Comparison of ENCODE assay signal across 8 mouse cellular contexts in the genomic region with DNA sequence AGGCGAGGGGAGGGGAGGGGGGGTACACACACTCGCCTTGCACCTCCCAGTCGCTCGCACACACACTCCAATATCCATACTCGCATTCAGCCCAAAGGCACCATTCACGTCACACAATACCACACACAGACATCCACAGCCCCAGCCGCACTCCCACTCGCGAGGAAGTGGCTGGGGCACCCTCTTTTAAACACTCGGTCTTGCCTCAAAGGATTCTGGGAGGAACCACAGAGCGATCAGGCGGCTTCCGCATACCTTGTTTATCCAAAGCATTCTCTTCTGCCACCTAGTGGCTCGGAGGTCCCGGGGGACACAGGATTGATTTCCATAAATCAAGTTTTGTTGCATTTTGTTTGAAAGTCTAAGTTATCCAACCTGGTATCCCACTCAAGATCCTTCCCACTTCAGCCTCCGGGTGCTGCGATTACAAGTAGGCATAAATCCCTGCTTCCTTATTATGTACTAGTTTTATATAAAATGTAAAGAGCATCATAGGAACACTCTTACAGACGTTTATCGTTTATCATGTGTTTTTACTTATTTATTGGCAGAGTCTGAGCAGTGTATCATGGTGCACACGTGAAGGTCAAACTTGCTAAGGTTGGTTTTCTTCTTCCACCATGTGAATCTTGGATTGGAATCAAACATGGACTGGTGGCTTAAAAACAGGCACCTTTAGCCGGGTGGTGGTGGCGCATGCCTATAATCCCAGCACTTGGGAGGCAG. TPM values are rescaled to one million over a fixed set of nuclear protein-coding genes. Genes with fewer than 3 reads are reported as not detected.
DNase-seq lines count a peak whose midpoint lies in the region; ATAC-seq and TF ChIP-seq lines count a peak whose summit lies in the region.

No protein-coding gene starts in this region.

- in situ Hi-C loops in ES-E14 (cut with MboI; ENCODE audit: low sequenced_read_pairs in 2 of 2, unreplicated experiment in 2 of 2), result no loop called here

- intact Hi-C loops in heart, postnatal 36 days (cut with DNase I), result loop anchor here (1.0 to 10.0 kb wide), 4 partner anchors 17 to 350 kb away; partner anchors contain the start of genes Cyb561d1 and Sort1

- 0 out of 4 replicates have a peak, but pooled peaks cover 0 to 3% of the 10 kb centered on the region in 2 experiments for H3K4me1 ChIP-seq in ES-E14 (ENCODE audit: control insufficient read depth in 2 of 2, insufficient read depth in 2 of 2, low read length in 2 of 2, poor library complexity in 1 of 2)
- peaks cover 6% of the 10 kb centered on the region for H3K4me1 ChIP-seq in forebrain, embryonic 15.5 days
- no peaks in the 10 kb centered on the region for H3K4me1 ChIP-seq in lung, embryonic 14.5 days (ENCODE audit: insufficient read depth)
- H3K4me1 ChIP-seq in olfactory bulb, adult 2 months (ENCODE audit: control insufficient read depth, insufficient read depth, low read length), result no peaks in the 10 kb centered on the region
- no peaks in the 10 kb centered on the region for H3K4me1 ChIP-seq in thymus, adult 2 months (replicated peaks; ENCODE audit: control insufficient read depth, insufficient read depth, low read length)

- peak; percentile 97 for ATAC-seq in forebrain, embryonic 15.5 days (replicated peaks)
- ATAC-seq in lung, embryonic 14.5 days (ENCODE audit: insufficient read depth), result peak; percentile 97

- peak; percentile 94 for TF ChIP-seq CTCF in layer of hippocampus, adult 2 months (conservative IDR thresholded peaks at IDR 0.05)
- TF ChIP-seq CTCF in lung, embryonic 14.5 days (IDR thresholded peaks at IDR 0.05; ENCODE audit: low read depth), result peak; percentile 92
- 0 out of 2 replicates have a peak, but pooled peaks have one; percentile 11 for TF ChIP-seq CTCF in olfactory bulb, adult 2 months (IDR thresholded peaks at IDR 0.05; ENCODE audit: insufficient read depth, low read depth, low read length)
- TF ChIP-seq CTCF in thymus, adult 2 months (IDR thresholded peaks at IDR 0.05; ENCODE audit: borderline replicate concordance, control insufficient read depth, extremely low read depth, insufficient read depth, low read length, poor library complexity), result peak; percentile 62; the same call in 1 of the 2 replicates

- H3K27me3 ChIP-seq in forebrain, embryonic 15.5 days, result no peaks in the 10 kb centered on the region
- no peaks in the 10 kb centered on the region for H3K27me3 ChIP-seq in lung, embryonic 14.5 days (ENCODE audit: insufficient read depth, low read length)
- H3K27me3 ChIP-seq in thymus, adult 2 months (ENCODE audit: control insufficient read depth, insufficient read depth, low read length), result no peaks in the 10 kb centered on the region

- WGBS in forebrain, embryonic 15.5 days, result 18% methylated on average over 22 of the region's 22 CpGs
- 16% methylated on average over 22 of the region's 22 CpGs for WGBS in lung, embryonic 14.5 days
- WGBS in olfactory bulb, adult 2 months, result 17% methylated on average over 21 of the region's 22 CpGs
- 19% methylated on average over 21 of the region's 22 CpGs for WGBS in thymus, adult 2 months

- TF ChIP-seq POLR2A in olfactory bulb, adult 2 months (IDR thresholded peaks at IDR 0.05; ENCODE audit: insufficient read depth, low read depth, low read length), result peak; percentile 100
- peak; percentile 100 for TF ChIP-seq POLR2A in thymus, adult 2 months (IDR thresholded peaks at IDR 0.05; ENCODE audit: control insufficient read depth, extremely low read depth, insufficient read depth, low read length, poor library complexity)

- H3K36me3 ChIP-seq in ES-E14 (ENCODE audit: control insufficient read depth, insufficient read depth, low read length, poor library complexity, severe bottlenecking), result no peaks in the 10 kb centered on the region; the same call in 1 of the 2 replicates
- H3K36me3 ChIP-seq in forebrain, embryonic 15.5 days, result peaks cover 29% of the 10 kb centered on the region
- peaks cover 28% of the 10 kb centered on the region for H3K36me3 ChIP-seq in lung, embryonic 14.5 days (ENCODE audit: insufficient read depth)
- H3K36me3 ChIP-seq in thymus, adult 2 months (ENCODE audit: control insufficient read depth, insufficient read depth, low read length), result peaks cover 9% of the 10 kb centered on the region

- no peaks in the 10 kb centered on the region for H3K9me3 ChIP-seq in ES-E14 (ENCODE audit: control insufficient read depth, insufficient read depth, low read depth, low read length)
- no peaks in the 10 kb centered on the region for H3K9me3 ChIP-seq in forebrain, embryonic 15.5 days
- no peaks in the 10 kb centered on the region for H3K9me3 ChIP-seq in lung, embryonic 14.5 days (ENCODE audit: low read depth, low read length)

- peak overlapping the region; percentile 75 for H3K27ac ChIP-seq in ES-E14 (ENCODE audit: insufficient read depth, low read depth, low read length, poor library complexity, severe bottlenecking)
- H3K27ac ChIP-seq in forebrain, embryonic 15.5 days (replicated peaks), result peak overlapping the region; percentile 90
- peak overlapping the region; percentile 99 for H3K27ac ChIP-seq in layer of hippocampus, adult 2 months
- H3K27ac ChIP-seq in lung, embryonic 14.5 days (ENCODE audit: low read depth), result peak overlapping the region; percentile 83
- peak overlapping the region; percentile 70 for H3K27ac ChIP-seq in olfactory bulb, adult 2 months (ENCODE audit: insufficient read depth, low read depth, low read length)
- H3K27ac ChIP-seq in thymus, adult 2 months (ENCODE audit: control insufficient read depth, insufficient read depth, low read length), result peak overlapping the region; percentile 57

- H3K4me2 ChIP-seq in forebrain, embryonic 15.5 days (replicated peaks), result peak overlapping the region; percentile 74
- peak overlapping the region; percentile 79 for H3K4me2 ChIP-seq in lung, embryonic 14.5 days

- DNase-seq in ES-E14 (ENCODE audit: low read depth, low spot score), result peak; percentile 92
- DNase-seq in cerebellum, adult 11-12 months, result peak; percentile 92
- DNase-seq in heart, postnatal 36 days, result peak; percentile 89 to 94
- DNase-seq in layer of hippocampus, adult 2 months (ENCODE audit: low spot score in 2 of 2), result peak; percentile 94 to 95
- peak; percentile 98 for DNase-seq in lung, embryonic 14.5 days
- DNase-seq in thymus, adult 2 months, result peak; percentile 95

- peak overlapping the region; percentile 92 for H3K9ac ChIP-seq in ES-E14 (ENCODE audit: insufficient read depth, low read depth, low read length, poor library complexity, severe bottlenecking)
- peak overlapping the region; percentile 94 for H3K9ac ChIP-seq in forebrain, embryonic 15.5 days (replicated peaks)
- H3K9ac ChIP-seq in lung, embryonic 14.5 days, result peak overlapping the region; percentile 98

- peak overlapping the region; percentile 74 to 91 for H3K4me3 ChIP-seq in ES-E14 (ENCODE audit: insufficient read depth in 1 of 2, low read depth in 1 of 2, low read length in 2 of 2, poor library complexity in 1 of 2, severe bottlenecking in 1 of 2)
- peak overlapping the region; percentile 70 for H3K4me3 ChIP-seq in forebrain, embryonic 15.5 days
- H3K4me3 ChIP-seq in layer of hippocampus, adult 2 months, result peak overlapping the region; percentile 80
- peak overlapping the region; percentile 88 for H3K4me3 ChIP-seq in lung, embryonic 14.5 days (ENCODE audit: low read depth, low read length)
- H3K4me3 ChIP-seq in olfactory bulb, adult 2 months (ENCODE audit: insufficient read depth, low read depth, low read length), result peak overlapping the region; percentile 83
- peak overlapping the region; percentile 72 for H3K4me3 ChIP-seq in thymus, adult 2 months (ENCODE audit: control insufficient read depth, insufficient read depth, low read length)

RNA-seq across cellular contexts. Expression of gene Tmem167b, which starts 7.5 kb away (rescaled TPM):
- total RNA-seq in ES-E14 (2012; rRNA removed), result 21.1 and 21.8 TPM in 2 replicates
- 64.7 and 68.7 TPM in 2 replicates for polyA plus RNA-seq in forebrain, embryonic 15.5 days (2015; fragmentation: Nextera tagmentation; extraction: Ambion mirVana)
- 10 to 100 TPM; 27.0 to 29.9 TPM for total RNA-seq in heart, postnatal 36 days (2021)
- total RNA-seq in layer of hippocampus, adult 2 months (2021), result 10 to 100 TPM; 55.6 to 56.2 TPM
- 41.6 and 43.6 TPM in 2 replicates for polyA plus RNA-seq in lung, embryonic 14.5 days (2014; fragmentation: Nextera tagmentation; extraction: Ambion mirVana)
- not detected in 2 replicates for polyA plus RNA-seq in olfactory bulb, adult 2 months (2012; ENCODE audit: insufficient read depth, insufficient read length, low replicate concordance, missing spikeins)
- polyA plus RNA-seq in thymus, adult 2 months (2012; rRNA removed), result 5.2 TPM in 2 replicates

RNA-seq across cellular contexts. Expression of gene Taf13, which starts 16.7 kb away (rescaled TPM):
- 12.5 and 17.3 TPM in 2 replicates for total RNA-seq in ES-E14 (2012; rRNA removed)
- polyA plus RNA-seq in forebrain, embryonic 15.5 days (2015; fragmentation: Nextera tagmentation; extraction: Ambion mirVana), result 46.9 and 54.4 TPM in 2 replicates
- total RNA-seq in heart, postnatal 36 days (2021), result 10 to 100 TPM; 14.8 to 17.5 TPM
- 10 to 100 TPM; 20.7 to 27.3 TPM for total RNA-seq in layer of hippocampus, adult 2 months (2021)
- 38.5 and 38.9 TPM in 2 replicates for polyA plus RNA-seq in lung, embryonic 14.5 days (2014; fragmentation: Nextera tagmentation; extraction: Ambion mirVana)
- not detected in 2 replicates for polyA plus RNA-seq in olfactory bulb, adult 2 months (2012; ENCODE audit: insufficient read depth, insufficient read length, low replicate concordance, missing spikeins)
- 3.0 and 4.5 TPM in 2 replicates for polyA plus RNA-seq in thymus, adult 2 months (2012; rRNA removed)

RNA-seq across cellular contexts. Expression of gene 5330417C22Rik, which starts 18.4 kb away (rescaled TPM):
- total RNA-seq in ES-E14 (2012; rRNA removed), result 0.27 and 0.37 TPM in 2 replicates
- polyA plus RNA-seq in forebrain, embryonic 15.5 days (2015; fragmentation: Nextera tagmentation; extraction: Ambion mirVana), result 9.4 and 12.9 TPM in 2 replicates
- not detected for total RNA-seq in heart, postnatal 36 days (2021)
- total RNA-seq in layer of hippocampus, adult 2 months (2021), result 10 to 100 TPM; 24.8 to 28.8 TPM
- 9.0 and 13.3 TPM in 2 replicates for polyA plus RNA-seq in lung, embryonic 14.5 days (2014; fragmentation: Nextera tagmentation; extraction: Ambion mirVana)
- polyA plus RNA-seq in olfactory bulb, adult 2 months (2012; ENCODE audit: insufficient read depth, insufficient read length, low replicate concordance, missing spikeins), result not detected in 2 replicates
- polyA plus RNA-seq in thymus, adult 2 months (2012; rRNA removed), result 1.7 and 1.8 TPM in 2 replicates

RNA-seq across cellular contexts. Expression of gene 1700013F07Rik, which starts 20.8 kb away (rescaled TPM):
- 0.63 TPM in 1 of 2 replicates, not detected in the other for total RNA-seq in ES-E14 (2012; rRNA removed)
- polyA plus RNA-seq in forebrain, embryonic 15.5 days (2015; fragmentation: Nextera tagmentation; extraction: Ambion mirVana), result 1.8 and 2.4 TPM in 2 replicates
- total RNA-seq in heart, postnatal 36 days (2021), result not detected
- 1 to 10 TPM; 1.5 TPM for total RNA-seq in layer of hippocampus, adult 2 months (2021)
- polyA plus RNA-seq in lung, embryonic 14.5 days (2014; fragmentation: Nextera tagmentation; extraction: Ambion mirVana), result 0.28 and 0.68 TPM in 2 replicates
- polyA plus RNA-seq in olfactory bulb, adult 2 months (2012; ENCODE audit: insufficient read depth, insufficient read length, low replicate concordance, missing spikeins), result not detected in 2 replicates
- polyA plus RNA-seq in thymus, adult 2 months (2012; rRNA removed), result 0.16 TPM in 1 of 2 replicates, not detected in the other

RNA-seq across cellular contexts. Expression of gene Wdr47, which starts 36.3 kb away (rescaled TPM):
- 14.5 and 15.9 TPM in 2 replicates for total RNA-seq in ES-E14 (2012; rRNA removed)
- 114 and 115 TPM in 2 replicates for polyA plus RNA-seq in forebrain, embryonic 15.5 days (2015; fragmentation: Nextera tagmentation; extraction: Ambion mirVana)
- total RNA-seq in heart, postnatal 36 days (2021), result 1 to 10 TPM; 7.6 to 9.5 TPM
- total RNA-seq in layer of hippocampus, adult 2 months (2021), result 100 to 1,000 TPM; 125 to 135 TPM
- polyA plus RNA-seq in lung, embryonic 14.5 days (2014; fragmentation: Nextera tagmentation; extraction: Ambion mirVana), result 9.2 and 10.7 TPM in 2 replicates
- polyA plus RNA-seq in olfactory bulb, adult 2 months (2012; ENCODE audit: insufficient read depth, insufficient read length, low replicate concordance, missing spikeins), result 109 TPM in 1 of 2 replicates, not detected in the other
- 7.8 and 8.3 TPM in 2 replicates for polyA plus RNA-seq in thymus, adult 2 months (2012; rRNA removed)

Comparison
In these comparisons a context has a peak if more than half of its experiments do, and no peak if none do; other contexts are left out.
1. Peak in every context shown above with its lines: DNase-seq, ATAC-seq, H3K4me3 ChIP-seq and H3K27ac ChIP-seq.
2. CTCF ChIP-seq: peak in every context shown above with its lines; median percentile 94 in layer of hippocampus, adult 2 months; 92 in lung, embryonic 14.5 days; 62 in thymus, adult 2 months; 11 in olfactory bulb, adult 2 months.